ENCODE assay signal across 10 mouse cellular contexts in genomic region chr17:56445397-56445796, GRCm38 (mm10). TPM values are rescaled to one million over a fixed set of nuclear protein-coding genes. Genes with fewer than 3 reads are reported as not detected.
A peak's percentile ranks its signal among the peaks of the same experiment; 100 is the strongest.
DNase-seq lines count a peak whose midpoint lies in the region; ATAC-seq and TF ChIP-seq lines count a peak whose summit lies in the region.
"Had no signal": no experiment of that assay in that cellular context is flagged by ENCODE, and none has a peak within 500 bp of the region (broad histone marks: within the 10 kb centered on the region; RNA-seq: fewer than 3 reads in every experiment).

No protein-coding gene starts in this region.

- no peak overlapping the region for H3K4me3 ChIP-seq in kidney, adult 2 months (ENCODE audit: insufficient read depth, low read depth, low read length)
- H3K4me3 ChIP-seq in hindbrain, embryonic 15.5 days, result no peak overlapping the region
- no peak overlapping the region for H3K4me3 ChIP-seq in neural tube, embryonic 15.5 days (replicated peaks)
- H3K4me3 ChIP-seq in heart, embryonic 10.5 days, result no peak overlapping the region
- H3K4me3 ChIP-seq: embryonic facial prominence, embryonic 12.5 days; myocyte had no signal

- DNase-seq in kidney, postnatal 14 days, result peak; percentile 34
- DNase-seq in kidney, adult 2 months, result no peak
- DNase-seq in urinary bladder, adult 18-20 months (ENCODE audit: low spot score in 2 of 2), result no peak
- DNase-seq in heart, embryonic 10.5 days (ENCODE audit: low spot score), result no peak

- H3K27me3 ChIP-seq in kidney, adult 2 months (replicated peaks; ENCODE audit: control insufficient read depth, insufficient read depth, low read length), result no peaks in the 10 kb centered on the region
- no peaks in the 10 kb centered on the region for H3K27me3 ChIP-seq in hindbrain, embryonic 15.5 days
- H3K27me3 ChIP-seq in neural tube, embryonic 15.5 days (replicated peaks), result no peaks in the 10 kb centered on the region
- no peaks in the 10 kb centered on the region for H3K27me3 ChIP-seq in heart, embryonic 10.5 days (ENCODE audit: insufficient read depth, poor library complexity, severe bottlenecking)
- H3K27me3 ChIP-seq: embryonic facial prominence, embryonic 12.5 days had no signal

- H3K9ac ChIP-seq in hindbrain, embryonic 15.5 days, result no peak overlapping the region
- no peak overlapping the region for H3K9ac ChIP-seq in neural tube, embryonic 15.5 days (replicated peaks)

- TF ChIP-seq POLR2A in kidney, adult 2 months (IDR thresholded peaks at IDR 0.05; ENCODE audit: low read depth, low read length), result no peak

- no peak for TF ChIP-seq CTCF in kidney, adult 2 months (conservative IDR thresholded peaks at IDR 0.05; ENCODE audit: insufficient read depth, insufficient read length, low read depth, low read length)

- ATAC-seq in activated CD4-positive, CD25-positive, alpha-beta regulatory T cell, adult 4 months, result peak; percentile 47
- ATAC-seq in hindbrain, embryonic 15.5 days (ENCODE audit: low FRiP score, low read depth), result peak; percentile 39; the same call in 1 of the 2 replicates
- ATAC-seq in neural tube, embryonic 15.5 days (ENCODE audit: low FRiP score), result no peak
- ATAC-seq in erythroid progenitor cell, adult 5-6 weeks (replicated peaks; ENCODE audit: low FRiP score, poor library complexity, severe bottlenecking), result no peak

- no peaks in the 10 kb centered on the region for H3K9me3 ChIP-seq in hindbrain, embryonic 15.5 days
- no peaks in the 10 kb centered on the region for H3K9me3 ChIP-seq in neural tube, embryonic 15.5 days (replicated peaks)
- no peaks in the 10 kb centered on the region for H3K9me3 ChIP-seq in heart, embryonic 10.5 days
- H3K9me3 ChIP-seq: embryonic facial prominence, embryonic 12.5 days had no signal

- H3K4me2 ChIP-seq in hindbrain, embryonic 15.5 days, result no peak overlapping the region
- no peak overlapping the region for H3K4me2 ChIP-seq in neural tube, embryonic 15.5 days
- H3K4me2 ChIP-seq: embryonic facial prominence, embryonic 12.5 days had no signal

- 84% methylated on average over 14 of the region's 14 CpGs for WGBS in kidney, adult 2 months
- 29% methylated on average over 14 of the region's 14 CpGs for WGBS in hindbrain, embryonic 15.5 days
- WGBS in neural tube, embryonic 15.5 days, result 43% methylated on average over 14 of the region's 14 CpGs
- 88% methylated on average over 14 of the region's 14 CpGs for WGBS in heart, embryonic 10.5 days

- no peaks in the 10 kb centered on the region for H3K36me3 ChIP-seq in kidney, adult 2 months (ENCODE audit: control insufficient read depth, insufficient read depth, low read length)
- H3K36me3 ChIP-seq in hindbrain, embryonic 15.5 days, result peaks cover 51% of the 10 kb centered on the region
- H3K36me3 ChIP-seq in neural tube, embryonic 15.5 days, result peaks cover 68% of the 10 kb centered on the region
- H3K36me3 ChIP-seq in heart, embryonic 10.5 days, result peaks cover 77% of the 10 kb centered on the region

- no peaks in the 10 kb centered on the region for H3K4me1 ChIP-seq in kidney, adult 2 months (ENCODE audit: control insufficient read depth, insufficient read depth, low read length)
- peaks cover 38% of the 10 kb centered on the region for H3K4me1 ChIP-seq in hindbrain, embryonic 15.5 days (replicated peaks)
- H3K4me1 ChIP-seq in neural tube, embryonic 15.5 days, result peaks cover 23% of the 10 kb centered on the region
- H3K4me1 ChIP-seq in heart, embryonic 10.5 days, result peaks cover 8% of the 10 kb centered on the region
- H3K4me1 ChIP-seq: embryonic facial prominence, embryonic 12.5 days had no signal

- H3K27ac ChIP-seq in kidney, adult 2 months (ENCODE audit: insufficient read depth, low read depth, low read length), result no peak overlapping the region
- H3K27ac ChIP-seq in hindbrain, embryonic 15.5 days (replicated peaks), result no peak overlapping the region
- H3K27ac ChIP-seq in neural tube, embryonic 15.5 days (replicated peaks), result peak overlapping the region; percentile 60; the same call in 1 of the 2 replicates
- H3K27ac ChIP-seq in heart, embryonic 10.5 days, result no peak overlapping the region

RNA-seq across cellular contexts. Expression of gene Ptprs, which starts 30.9 kb away (rescaled TPM):
- 38.8 and 48.0 TPM in 2 replicates for polyA plus RNA-seq in kidney, adult 2 months (2012; rRNA removed)
- 1 to 10 TPM; 6.5 to 8.6 TPM for polyA plus RNA-seq in activated CD4-positive, CD25-positive, alpha-beta regulatory T cell, adult 4 months (2017; shearing (Covaris generic))
- polyA plus RNA-seq in hindbrain, embryonic 15.5 days (2015; fragmentation: Nextera tagmentation; extraction: Ambion mirVana), result 277 and 302 TPM in 2 replicates
- polyA plus RNA-seq in neural tube, embryonic 15.5 days (2015; fragmentation: Nextera tagmentation; extraction: Ambion mirVana), result 206 and 247 TPM in 2 replicates
- 7.9 and 10.9 TPM in 2 replicates for total RNA-seq in erythroid progenitor cell, adult 5-6 weeks (2015; ENCODE audit: low replicate concordance)
- 2.1 and 4.7 TPM in 2 replicates for total RNA-seq in erythroid progenitor cell, adult 5-6 weeks (2017; ENCODE audit: low replicate concordance)
- polyA plus RNA-seq in heart, embryonic 10.5 days (2016; fragmentation: Nextera tagmentation; extraction: Ambion mirVana), result 50.4 and 73.5 TPM in 2 replicates

Comparison
In these comparisons a context has a peak if more than half of its experiments do, and no peak if none do; other contexts are left out.
1. ATAC-seq: peak in activated CD4-positive, CD25-positive, alpha-beta regulatory T cell, adult 4 months (single experiment) and hindbrain, embryonic 15.5 days (single experiment); none in neural tube, embryonic 15.5 days (single experiment) and erythroid progenitor cell, adult 5-6 weeks (single experiment).